Mouse (Mus musculus) myocyte (in vitro differentiated cells): ENCODE results near the gene Sphkap.

ENCODE experiments used
- MYOG ChIP-seq, 3 experiments: IDR thresholded peaks; one replicate each; pipeline ENCODE4 v1.6.1; 2011; ENCODE audit warnings: control low read depth in 2 of 3, low read depth in 2 of 3, mild to moderate bottlenecking in 2 of 3; ENCODE audit not compliant: insufficient read length in 2 of 3, control insufficient read depth in 1 of 3, insufficient read depth in 1 of 3
- TCF12 ChIP-seq: IDR thresholded peaks from one replicate; pipeline ENCODE4 v1.6.1; 2011; ENCODE audit warnings: mild to moderate bottlenecking, control low read depth; ENCODE audit not compliant: poor library complexity, insufficient read depth, severe bottlenecking

DNA sequence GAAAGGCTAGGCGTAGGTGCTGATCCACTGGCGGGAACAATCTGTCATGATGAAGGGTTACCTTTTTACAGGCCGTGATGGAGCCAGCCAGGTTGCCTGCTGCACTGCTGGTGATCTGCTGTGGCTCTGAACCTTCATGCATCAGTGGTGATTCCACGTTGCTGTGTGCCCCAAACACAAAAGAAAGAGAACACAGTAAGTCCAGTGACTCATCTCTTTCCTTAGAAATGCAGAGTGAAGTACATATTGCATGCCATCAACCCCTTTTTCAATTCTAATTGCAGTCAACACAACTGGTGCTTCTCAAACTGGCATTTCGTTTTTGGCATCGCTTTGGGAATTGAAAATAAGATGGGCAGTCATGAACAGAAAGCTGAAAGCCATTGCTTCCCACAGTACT is 45.8 kb downstream of the Sphkap start:
- TF ChIP-seq MYOG (IDR thresholded peaks at IDR 0.05; ENCODE audit: control insufficient read depth in 1 of 3, insufficient read depth in 1 of 3, insufficient read length in 2 of 3, low read depth in 2 of 3) (no peak), TCF12 (no peak)
